Mouse (Mus musculus): ENCODE measurements at regions not wholly inside any gene's neighbourhood (a gene's known extent, or its start where the extent isn't known, plus 50 kb on each side); places are given as distances from the start of the nearest gene placed in this dataset.
"Not testable (repeated sequence)": the region's sequence is repeated elsewhere in the genome, so short reads cannot be mapped to it uniquely, and the experiment has no call there.

DNA sequence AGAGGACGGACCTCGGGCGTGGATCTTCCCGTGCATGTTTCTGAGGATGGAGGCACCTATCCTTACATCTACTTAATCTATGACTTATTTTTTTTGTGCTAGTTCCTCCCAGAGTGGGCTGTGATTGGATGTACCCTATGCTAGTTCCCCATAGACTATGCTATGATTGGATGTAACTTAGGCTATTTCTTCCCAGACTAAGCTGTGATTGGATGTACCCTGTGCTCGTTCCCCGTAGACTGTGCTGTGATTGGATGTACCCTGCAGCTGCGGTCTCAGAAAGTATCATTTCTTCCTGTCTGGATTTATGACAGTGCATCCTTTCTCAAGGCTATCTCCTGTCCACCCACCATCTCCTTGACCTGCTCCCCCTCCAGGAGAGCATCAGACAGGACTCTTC lies 410.2 kb downstream of the Ptpru start:
- DNase-seq (ENCODE audit: low spot score), result no peak

DNA sequence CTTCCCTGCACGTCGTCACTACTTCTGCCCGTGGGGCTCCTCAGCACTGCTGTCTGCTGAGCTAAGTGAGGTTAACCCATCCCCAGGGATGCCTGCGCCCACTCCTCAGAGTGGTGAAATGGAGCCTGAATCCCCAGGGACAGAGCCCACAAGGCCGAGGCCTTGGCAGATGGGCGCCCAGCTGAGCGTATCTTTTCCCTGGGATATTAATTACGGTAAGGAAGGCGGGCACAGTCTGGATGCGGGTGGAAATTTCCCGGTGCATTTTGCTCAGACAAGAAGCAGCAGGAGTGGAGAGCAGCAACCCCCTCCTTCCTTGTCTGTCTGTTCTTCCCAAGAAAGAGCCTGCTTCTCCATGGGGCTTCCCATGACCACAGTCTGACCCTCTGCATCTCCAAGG lies 408.7 kb downstream of the Ptpru start:
- DNase-seq (ENCODE audit: low spot score), result no peak

DNA sequence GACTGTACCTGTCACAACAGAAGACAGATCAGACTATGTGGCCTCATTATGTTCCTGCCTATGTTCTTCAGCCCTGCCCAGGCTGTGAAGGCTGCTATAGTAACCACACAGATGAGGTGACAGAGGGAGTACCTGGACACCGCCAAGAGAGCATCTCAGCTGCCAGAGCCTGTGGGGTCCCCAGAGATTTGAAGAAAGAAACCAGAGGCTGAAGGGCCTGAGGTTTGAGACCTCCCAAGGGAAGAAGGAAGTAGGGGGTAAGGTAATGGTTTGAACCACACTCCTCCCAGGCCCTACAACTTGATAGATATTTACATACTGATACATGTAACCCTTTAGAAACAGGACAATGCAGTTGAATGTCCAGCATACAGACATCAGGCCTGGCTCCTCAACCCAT lies 407.7 kb downstream of the Ptpru start:
- no peak for DNase-seq (ENCODE audit: low spot score)

DNA sequence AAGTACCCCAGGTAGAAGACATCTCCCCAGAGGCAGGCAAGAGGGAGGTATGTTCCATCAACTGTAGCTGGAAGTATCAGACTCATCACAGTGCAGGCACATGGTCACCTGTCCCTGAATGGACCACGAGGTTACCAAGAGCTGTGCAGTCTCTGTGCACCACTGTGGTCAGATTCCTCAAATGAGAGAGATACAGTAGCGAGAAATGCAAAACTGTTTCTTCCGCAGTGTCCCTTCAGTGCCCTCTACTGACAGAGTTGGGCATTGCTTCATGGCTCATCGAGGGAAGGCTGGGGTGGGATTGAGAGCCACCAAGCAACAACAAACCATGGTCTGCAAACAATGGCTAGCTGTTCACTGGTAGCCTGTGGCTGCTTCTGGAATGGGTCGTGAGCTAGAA lies 406.9 kb downstream of the Ptpru start:
- no peak for DNase-seq (ENCODE audit: low spot score)

DNA sequence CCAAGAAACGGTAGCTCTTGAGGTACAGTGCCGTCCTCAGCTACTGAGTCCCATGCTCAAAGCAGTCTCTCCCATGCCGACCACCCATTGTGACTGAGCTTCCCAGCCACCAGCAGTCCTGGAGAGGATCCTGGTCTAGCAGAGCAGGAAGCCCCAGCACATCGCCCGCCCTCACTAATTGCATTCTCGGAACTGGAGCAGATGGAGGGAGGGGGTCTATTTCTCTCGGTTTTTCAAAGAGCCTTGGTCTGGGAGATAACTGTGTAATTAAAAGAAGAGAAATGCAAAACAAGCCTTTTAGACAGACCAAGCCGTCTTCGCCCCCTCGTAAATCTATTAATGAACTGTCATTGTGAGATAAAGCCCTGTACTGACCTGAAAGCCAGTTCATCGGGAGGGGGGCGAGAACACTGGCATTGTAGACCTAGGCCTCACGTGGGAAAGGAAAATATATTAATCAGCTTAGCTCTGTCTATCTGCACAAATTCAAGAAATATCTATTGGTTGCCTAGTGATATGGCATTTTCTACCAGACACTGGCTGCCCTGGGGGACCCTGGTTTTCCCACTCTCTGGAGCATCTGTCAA lies 405.4 kb downstream of the Ptpru start:
- DNase-seq (ENCODE audit: low spot score), result no peak

DNA sequence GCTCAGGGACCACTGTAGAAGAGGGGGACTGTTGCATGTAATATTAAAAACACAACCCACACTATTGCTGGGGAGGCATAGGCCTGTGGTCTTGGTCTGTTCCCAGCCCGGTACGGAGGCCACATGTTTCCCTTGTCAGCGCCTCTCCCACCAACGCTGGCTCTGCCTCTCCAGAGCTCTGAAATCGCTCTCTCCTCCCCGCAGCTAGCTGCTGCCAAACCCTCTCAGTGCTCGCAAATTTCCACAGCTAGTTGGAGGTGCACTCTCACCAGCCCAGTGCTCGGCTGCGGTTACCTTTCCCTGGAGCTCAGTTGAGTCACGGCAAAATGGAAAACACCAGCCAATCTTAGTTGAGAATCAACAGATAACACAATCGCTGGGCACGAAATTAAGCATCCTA lies 402.9 kb downstream of the Ptpru start:
- no peak for DNase-seq (ENCODE audit: low spot score)

DNA sequence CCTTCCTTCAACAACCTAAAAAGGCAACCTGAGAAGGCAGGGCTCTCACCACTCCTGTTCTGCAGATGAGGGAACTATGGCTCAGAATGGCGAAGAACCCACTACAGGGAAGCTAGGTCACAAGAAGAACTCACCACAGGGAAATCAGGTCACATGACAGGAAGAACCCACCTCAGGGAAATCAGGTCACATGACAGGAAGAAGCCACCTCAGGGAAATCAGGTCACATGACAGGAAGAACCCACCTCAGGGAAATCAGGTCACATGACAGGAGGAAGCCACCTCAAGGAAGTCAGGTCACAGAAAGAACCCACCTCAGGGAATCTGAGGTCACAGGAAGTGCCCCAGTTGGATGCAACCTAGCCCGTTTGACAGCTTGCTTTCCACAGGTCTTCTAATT lies 399.7 kb downstream of the Ptpru start:
- no peak for DNase-seq (ENCODE audit: low spot score)

DNA sequence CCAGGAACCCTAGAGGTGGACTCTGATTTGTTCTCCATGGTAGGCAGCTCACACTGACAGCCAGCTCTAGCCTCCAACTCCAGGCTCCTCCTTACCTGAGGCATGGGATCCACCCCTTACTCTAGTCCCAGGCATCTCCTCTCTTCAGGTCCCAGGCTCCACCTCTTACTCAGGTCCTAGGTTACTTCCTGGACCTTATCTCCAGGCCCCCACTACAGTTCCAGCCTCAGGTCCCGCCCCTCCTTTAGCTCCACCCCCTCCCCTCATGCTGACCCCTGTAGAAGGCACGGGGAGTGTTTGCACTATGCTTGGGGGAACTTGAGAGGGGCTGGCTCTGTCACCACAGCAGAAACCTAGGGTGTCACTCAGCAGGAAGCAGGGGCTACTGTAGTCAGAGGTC lies 399.2 kb downstream of the Ptpru start:
- DNase-seq (ENCODE audit: low spot score), result no peak

DNA sequence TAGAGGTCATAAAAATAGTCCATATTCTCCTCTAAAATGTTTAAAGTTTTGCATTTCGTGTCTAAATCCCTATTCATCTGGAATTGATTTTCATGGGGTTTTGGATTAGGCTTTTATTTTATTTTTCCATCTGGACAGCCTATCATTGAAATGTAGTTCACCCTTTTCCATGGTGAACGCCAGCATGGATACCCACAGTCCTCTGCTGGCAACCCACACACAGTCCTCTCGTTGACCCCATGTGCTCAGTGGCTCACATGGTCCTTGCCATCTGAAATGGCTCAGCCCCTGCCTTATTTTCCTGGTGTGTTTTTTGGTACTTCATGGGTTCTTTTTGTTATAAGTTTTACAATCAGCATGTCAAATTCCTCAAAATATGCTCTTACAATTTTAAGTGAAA lies 397.2 kb downstream of the Ptpru start:
- no peak for DNase-seq (ENCODE audit: low spot score)

DNA sequence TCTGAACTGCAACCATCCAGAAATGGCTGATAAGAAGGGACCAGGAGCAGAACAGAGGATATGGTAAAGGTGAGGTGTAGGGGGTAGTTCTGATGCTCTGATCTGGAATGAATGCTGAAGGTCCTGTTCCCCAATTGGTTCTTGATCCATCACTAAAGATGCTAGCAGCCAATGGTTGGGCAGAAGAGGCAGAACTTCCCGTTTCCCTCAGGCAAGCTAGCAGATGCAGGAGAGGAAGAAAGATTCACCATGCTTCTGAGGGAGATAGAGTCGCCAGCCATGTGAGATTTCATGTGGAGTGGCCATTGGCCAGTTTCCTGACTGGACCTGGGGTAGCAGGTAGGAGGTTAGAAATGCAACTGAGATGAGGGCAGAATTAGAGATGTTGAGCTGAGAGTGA lies 394.6 kb downstream of the Ptpru start:
- DNase-seq (ENCODE audit: low spot score), result no peak

DNA sequence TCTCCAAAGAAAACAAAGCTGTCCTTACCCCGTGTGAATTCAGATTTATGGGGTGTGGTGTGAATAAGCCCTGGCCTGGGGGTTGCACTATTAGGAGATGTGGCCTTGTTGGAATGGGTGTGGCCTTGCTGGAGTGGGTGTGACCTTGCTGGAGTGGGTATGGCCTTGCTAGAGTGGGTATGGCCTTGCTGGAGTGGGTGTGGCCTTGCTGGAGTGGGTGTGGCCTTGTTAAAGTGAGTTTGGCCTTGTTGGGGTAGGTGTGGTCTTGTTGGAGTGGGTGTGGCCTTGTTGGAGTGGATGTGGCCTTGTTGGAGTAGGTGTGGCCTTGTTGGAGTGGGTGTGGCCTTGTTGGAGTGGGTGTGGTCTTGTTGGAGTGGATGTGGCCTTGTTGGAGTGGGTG lies 387.8 kb downstream of the Ptpru start:
- DNase-seq (ENCODE audit: low spot score), result not testable (repeated sequence)

DNA sequence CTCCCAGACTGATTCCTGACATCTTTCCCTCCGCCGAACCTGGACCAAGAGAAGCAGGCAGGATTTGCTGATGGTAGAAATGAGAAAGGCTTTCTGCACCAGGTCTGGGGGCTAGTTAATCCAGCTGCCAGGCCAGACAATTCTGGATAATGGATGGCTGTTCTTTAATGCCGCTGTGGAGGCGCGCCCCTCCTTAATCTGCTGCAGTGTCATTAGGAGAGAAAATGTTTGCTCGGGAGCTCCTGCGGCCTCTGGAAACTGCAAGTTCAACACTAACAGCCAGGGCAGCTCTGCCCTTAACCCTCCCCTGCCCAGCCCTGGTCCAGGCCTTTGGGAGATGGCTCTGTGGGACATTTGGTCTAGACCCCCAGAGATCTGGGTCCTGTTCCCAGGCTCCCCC lies 380.5 kb downstream of the Ptpru start:
- no peak for DNase-seq (ENCODE audit: low spot score)

DNA sequence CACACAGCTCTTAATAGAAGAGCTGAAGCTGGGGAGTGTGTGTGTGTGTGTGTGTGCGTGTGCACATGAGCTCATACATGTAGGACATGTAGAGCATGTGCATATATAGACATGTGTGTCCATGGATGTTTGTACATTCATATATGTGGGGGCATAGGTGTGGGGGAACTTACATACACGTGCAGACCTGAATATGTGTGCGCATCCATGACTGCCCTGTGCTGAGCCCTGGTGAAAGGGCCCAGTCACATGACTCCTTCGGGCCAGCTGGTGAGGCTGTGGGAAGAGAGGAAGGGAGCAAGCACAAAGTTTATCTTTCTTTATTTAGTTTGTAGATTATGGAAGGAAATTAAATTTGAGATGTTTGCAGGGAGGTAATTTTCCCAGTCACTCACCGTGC lies 378.3 kb downstream of the Ptpru start:
- no peak for DNase-seq (ENCODE audit: low spot score)

DNA sequence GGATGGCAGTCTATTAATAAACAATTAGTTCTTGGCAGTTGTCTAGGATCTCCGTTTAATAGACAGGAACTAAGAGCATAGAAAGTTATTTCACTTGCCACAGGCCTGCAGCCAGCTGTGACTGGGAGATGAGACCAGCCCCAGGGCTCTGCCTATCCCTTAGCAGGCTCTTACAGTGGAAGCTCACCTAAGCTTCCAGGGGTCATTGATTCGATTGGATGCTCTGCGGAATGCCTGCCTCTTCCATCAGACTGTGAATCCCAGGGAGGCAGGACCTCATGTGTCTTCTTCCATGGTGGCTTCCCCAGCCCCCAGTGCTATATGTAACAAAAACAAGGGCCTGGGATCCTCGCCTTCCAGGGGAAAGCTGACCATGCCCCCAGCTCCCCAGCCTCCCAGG lies 376.8 kb downstream of the Ptpru start:
- no peak for DNase-seq (ENCODE audit: low spot score)

DNA sequence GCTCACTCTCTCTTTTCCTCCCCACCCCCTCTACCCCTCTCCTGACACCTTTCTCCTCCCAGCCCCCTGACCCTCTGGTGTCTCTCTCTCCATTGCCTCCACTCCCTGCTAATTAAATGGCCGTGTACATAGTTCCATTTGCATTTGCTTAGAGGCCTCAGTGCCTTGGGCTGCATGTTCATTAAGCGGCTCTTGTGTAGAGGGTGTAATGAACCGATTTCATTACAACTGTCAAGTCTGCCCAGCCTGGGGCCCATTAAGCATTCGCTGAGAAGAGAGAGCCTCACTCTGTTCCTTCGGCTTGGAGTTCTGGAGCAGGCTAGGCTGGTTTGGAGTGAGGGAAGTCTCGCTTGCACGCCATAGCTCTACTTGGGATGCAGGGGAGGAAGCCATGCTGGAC lies 376.4 kb downstream of the Ptpru start:
- no peak for DNase-seq (ENCODE audit: low spot score)

DNA sequence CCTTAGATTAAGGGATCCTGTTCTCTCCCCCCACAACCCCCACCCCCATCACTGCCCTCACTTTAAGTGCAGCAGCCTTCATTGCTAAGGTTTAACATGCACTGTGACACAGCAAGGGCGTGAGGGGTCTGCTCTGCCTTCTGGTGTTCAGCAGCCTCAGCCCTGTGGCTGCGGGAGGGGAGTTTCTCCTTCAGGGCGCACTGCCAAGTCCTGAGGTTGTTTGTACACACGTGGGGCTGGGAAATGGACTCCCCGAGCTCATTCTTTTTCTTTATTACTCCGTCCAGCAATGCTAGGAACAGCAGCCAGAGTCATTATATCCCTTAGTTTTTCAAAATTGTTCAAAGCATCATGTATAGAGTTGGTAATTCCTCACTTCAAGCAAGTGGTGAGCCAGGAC lies 363.1 kb downstream of the Ptpru start:
- no peak for DNase-seq (ENCODE audit: low spot score)

DNA sequence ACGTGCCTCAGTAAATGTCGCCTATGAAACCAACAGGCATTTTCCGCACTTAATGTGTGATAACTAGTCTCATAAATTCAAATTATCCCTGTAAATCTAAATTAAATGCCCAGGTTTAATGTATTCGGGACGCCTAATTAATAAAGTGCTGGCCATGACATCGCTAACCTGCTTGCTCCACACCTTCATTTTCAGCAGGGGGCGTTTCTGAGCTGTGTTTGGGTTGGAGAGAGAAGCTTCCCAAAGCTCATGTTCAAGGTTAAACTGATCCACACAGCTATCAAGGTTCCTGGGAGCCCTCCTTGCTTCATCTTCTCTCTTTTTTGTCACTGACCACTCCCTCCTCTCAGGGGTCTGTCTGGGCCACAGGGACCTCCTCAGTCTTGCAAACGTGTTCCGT lies 359.2 kb downstream of the Ptpru start:
- DNase-seq (ENCODE audit: low spot score), result no peak

DNA sequence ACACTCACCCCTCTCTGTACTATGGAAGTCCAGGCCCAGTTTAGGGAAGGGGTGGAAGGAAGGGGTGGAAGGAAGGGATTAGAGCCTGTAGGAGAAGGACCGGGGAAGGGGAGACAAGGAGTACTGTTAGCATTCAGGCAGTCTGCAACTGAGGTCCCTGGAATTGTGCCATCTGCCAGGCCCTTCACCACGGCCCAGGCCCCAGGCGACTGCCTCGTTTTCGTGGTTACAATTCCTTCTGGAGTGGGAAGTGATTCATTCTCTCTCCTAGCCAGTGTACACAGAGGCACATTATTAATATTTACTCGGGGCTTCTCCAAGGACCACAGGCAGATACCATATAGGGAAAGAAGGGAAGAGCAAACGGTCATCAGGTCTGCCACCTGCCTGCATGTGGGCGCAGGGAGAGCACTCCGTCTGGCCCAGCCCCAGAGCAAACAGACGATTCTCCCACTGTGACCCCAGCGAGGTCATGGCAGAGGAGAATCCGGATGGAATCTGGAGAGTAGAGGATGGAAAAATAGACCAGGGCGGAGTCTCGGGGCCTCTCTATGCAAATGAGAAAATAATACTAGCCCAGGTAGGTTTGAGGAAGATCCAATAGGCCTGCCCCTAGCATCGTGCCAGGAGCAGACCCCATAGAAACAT lies 354.0 kb downstream of the Ptpru start:
- DNase-seq (ENCODE audit: low spot score), result no peak

DNA sequence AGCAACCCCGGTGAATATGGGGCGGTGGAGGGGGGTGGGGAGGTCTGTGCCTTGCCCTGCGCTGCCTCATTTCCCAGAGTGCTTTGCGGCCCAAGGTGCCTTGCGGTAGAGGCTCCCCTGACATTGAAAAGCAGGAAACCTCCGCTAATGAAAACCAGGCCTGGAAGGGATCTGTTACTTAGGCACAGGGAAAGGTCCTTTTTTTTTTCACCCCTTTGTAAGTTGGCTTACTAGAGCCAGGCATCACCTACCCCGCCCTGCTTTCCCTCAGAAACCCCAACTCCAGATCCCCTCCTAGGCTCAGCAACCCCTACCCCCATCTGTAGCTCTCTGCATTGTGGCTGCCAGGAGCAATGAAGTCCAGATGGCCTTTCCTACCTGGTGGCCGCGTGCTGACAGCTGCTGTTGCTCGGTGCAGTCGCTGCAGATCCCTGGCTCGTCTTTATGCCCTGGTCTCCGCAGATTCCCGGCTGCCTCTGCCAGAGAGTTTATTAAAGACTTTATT lies 353.4 kb downstream of the Ptpru start:
- no peak for DNase-seq (ENCODE audit: low spot score)

DNA sequence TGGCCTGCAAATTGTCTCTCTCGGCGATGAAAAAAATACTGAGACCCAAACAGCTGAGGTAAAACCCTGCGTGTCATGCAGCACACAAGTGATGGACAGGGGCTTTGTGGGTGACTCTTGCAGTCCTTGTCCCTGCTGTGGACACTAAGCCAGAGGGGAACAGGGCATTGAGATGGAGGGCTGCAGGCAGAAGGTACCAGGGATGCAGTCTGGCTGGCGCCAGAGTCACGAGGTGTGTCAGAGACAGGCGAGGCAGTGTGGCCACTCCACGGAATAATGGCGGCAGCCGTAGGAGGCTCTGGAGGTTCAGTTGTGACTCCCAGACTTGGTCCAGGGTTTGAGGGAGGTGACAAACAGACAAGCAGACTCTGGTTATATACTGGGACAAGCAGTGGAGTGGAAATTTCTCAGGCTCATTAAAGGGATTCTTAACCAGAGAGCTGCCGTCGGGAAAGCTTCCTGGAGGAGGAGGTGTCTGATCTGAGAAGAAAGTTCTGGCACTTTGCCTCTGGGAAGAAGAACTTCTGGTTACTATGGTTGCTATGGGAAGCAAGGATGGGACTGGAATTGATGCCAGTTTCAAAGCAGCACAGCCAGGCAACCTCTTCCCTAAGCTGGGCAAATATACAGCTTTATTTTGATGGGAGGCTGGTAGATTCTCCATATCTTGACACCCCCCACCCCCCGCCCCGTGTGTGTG lies 352.8 kb downstream of the Ptpru start:
- no peak for DNase-seq (ENCODE audit: low spot score)

DNA sequence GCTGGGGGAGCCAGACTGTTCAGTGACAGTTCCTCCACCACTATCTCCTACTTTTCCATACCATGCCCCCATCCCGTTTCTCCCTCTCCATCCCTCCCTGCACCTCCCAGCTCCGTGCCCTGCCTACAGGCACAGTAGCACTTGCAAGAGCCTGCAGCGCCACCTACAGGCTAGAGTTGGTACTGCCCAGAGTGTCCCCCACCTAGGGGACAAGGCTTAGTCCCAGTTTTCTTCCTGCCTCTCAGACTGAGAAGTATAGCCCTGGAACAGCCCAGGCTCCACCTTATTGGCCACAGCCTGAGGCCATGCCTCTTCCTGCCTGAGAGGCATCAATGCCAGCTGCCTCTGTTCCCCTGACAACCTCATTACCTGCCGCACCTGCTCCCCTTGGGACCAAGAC lies 351.3 kb downstream of the Ptpru start:
- peak; percentile 10 for DNase-seq (ENCODE audit: low spot score)

DNA sequence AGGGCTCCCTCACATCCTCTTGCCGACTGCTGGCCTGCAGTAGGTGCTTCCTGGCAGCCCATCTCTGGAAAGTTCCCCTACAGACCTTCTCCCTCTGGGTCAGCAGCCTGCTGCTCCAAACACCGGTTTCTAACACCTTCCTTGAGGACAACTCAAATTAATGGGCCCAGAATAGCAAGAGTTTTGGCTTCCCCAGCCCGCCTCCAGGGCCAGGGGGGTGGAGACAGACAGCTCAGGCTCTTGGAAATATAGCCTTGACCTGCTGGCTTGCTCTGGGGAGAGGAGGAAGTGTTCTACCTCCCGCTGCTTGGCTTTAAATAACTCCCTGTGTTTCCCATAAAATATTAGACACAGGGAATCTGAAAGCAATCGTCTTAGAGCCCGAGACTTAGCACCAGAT lies 349.8 kb downstream of the Ptpru start:
- DNase-seq (ENCODE audit: low spot score), result peak; percentile 31

DNA sequence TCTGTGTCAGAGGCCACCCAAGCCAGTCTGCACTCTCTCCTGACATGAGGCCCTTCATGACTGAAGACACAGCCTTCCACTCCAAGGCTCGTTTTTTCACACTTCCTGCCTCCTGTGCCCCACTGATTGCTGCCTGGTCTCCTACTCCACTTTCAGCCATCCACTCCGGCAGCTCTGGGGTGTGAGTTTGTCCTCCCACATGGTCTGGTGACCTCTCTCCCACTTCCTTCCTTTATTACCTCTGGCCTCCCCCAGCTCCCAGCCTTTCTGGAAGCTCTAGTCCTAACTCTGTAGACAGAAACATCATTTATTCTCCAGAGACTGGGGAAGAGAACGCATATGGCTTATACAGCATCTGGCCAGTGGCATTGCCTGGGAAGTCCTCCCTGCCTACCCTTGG lies 349.0 kb downstream of the Ptpru start:
- no peak for DNase-seq (ENCODE audit: low spot score)

DNA sequence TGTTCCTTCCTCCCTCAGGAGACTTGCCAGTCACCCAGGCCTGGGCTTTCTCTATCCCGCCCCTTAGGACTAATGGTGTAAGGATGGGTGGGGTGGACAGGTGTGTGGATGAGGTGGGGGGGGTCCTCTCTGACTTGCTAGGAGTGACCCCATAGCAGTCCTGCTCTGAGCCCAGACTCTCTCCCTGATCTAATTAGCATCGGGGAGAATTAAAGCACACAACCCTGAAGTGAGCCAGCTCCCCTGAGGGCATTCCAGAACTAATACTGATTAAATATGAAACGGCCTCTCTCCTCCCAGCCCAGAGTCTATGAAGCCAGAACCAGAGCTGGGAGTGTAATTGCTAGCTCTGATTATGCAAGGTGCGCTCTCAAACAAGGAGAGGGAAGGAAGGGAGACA lies 346.1 kb downstream of the Ptpru start:
- DNase-seq (ENCODE audit: low spot score), result no peak

Measured in ovary, adult 18-20 months (tissue).